Mouse (Mus musculus) adrenal gland, adult 18-20 months (tissue): Measurements from ENCODE around the gene Fgd4. TPM values are rescaled to one million over a fixed set of nuclear protein-coding genes. Genes with fewer than 3 reads are reported as not detected.

Source experiments
- DNase-seq, 2 experiments: peaks; one replicate each; pipeline ENCODE4 v3.0.0; 2021 to 2022; ENCODE audit warnings: low spot score in 2 of 2
- long read RNA-seq, 2 experiments: library from polyadenylated mRNA; stranded (forward); transcript quantifications; one replicate each; pipeline ENCODE4 v2.0.0; 2021
- total RNA-seq, 2 experiments: library from RNA; stranded (reverse); gene quantifications; 1 replicate in 1 of 2; 2 replicates in 1 of 2; pipeline ENCODE4 v1.2.3; 2021

Fgd4 gene
- 10 to 100 TPM; 11.2 to 12.9 TPM for total RNA-seq
- long read RNA-seq, experiment 1, partial matches to known transcripts = 0 of 1 reads
- long read RNA-seq, experiment 1, other reads (novel, unspliced or antisense) = 1 of 1 reads
- long read RNA-seq, experiment 2, partial matches to known transcripts = 1 of 3 reads
- long read RNA-seq, experiment 2, other reads (novel, unspliced or antisense) = 1 of 3 reads

DNA sequence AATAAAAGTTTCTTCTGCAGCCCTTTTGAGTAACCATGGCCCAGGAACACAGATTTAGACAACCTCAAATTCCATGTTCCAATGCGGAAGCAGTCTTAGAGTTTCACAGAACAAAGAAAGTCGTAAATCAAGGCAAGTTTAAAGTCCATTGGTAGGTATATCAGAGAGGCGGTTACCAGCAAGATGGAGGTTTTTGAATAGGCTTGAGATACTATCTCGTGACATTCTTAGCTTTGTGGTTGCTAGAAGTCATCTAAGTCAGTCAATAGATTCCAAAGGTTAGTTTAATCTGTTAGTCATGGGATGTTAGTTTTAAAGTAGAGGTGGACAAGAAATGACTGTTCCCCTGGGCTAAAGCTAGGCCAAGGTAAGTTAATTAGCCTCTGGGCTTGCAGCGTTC, at the start of gene Fgd4:
TSS of gene Fgd4 (minus strand) at position 89 of the 400 bp plus-strand sequence.
- no peak for DNase-seq

- DNase-seq = no peak
Measured at GRCm38 (mm10) chr16:16645148-16645547, 44.8 kb upstream of the Fgd4 start.

- no peak for DNase-seq
Measured at GRCm38 (mm10) chr16:16633730-16634129, 33.4 kb upstream of the Fgd4 start.

- DNase-seq = peak; percentile 53 to 57
Measured at GRCm38 (mm10) chr16:16599586-16600401, 555 bp downstream of the Fgd4 start.

DNA sequence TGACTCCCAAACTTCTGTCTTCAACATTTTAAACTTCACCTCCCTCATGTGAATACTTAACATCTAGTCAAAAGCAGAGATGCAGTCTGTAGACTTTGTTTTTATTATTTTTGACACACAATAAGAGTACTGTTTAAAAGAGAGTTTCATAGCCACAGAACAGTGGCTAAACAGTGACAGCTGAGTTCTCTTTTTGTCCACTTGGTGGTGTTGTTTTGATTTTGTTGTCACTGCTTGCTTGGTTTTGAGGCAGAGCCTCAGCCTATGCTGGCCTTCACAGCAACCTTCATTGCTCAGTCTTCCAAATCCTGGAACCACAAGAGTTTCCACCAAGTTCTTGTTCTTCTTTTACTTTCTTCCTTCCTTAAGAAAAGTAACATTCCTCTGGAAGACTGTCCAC, 3.8 kb downstream of the Fgd4 start:
- DNase-seq = no peak

GRCm38 (mm10) chr16:16592622-16593021, 7.7 kb downstream of the Fgd4 start:
- no peak for DNase-seq

GRCm38 (mm10) chr16:16584409-16585032, 15.8 kb downstream of the Fgd4 start:
- peak; percentile 56 to 66 for DNase-seq

DNA sequence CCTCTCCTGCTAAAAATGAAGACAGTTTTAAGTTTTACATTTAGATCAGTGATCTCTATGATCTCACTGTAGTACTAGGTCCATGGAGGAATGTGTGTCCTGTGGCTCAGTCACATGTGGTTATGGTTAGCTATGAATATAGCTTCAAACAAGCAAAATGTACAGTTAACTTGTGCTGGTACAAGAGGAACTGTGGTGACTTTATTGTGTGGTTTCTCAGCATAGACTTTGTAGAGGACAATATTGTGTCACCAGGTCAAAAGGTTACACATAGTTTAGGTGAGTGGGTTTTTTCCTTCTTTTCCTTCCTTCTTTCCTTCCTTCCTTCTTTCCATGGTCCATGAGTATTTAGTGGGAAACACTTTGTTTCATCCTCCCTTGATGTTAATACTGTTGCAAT, 23.8 kb downstream of the Fgd4 start:
- no peak for DNase-seq

DNA sequence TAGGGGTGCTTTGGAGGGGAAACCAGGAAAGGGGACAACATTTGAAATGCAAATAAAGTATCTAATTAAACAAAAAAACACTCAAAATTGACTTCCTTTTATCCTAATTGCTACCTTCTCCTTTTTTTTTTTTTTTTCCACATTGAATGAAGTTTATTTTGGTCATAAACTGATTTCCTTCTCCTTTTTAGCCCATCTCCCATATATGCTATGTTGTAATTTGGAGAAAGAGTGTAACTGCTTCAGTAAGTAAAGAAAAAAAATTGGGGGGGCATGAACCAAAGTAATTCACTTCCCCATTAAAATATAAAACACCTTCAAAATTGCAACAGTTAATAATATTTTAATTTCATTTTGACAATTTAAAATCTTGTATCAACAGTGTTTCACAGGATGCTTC, 25.8 kb downstream of the Fgd4 start:
- no peak for DNase-seq

- no peak for DNase-seq
Measured at GRCm38 (mm10) chr16:16573167-16573566, 27.2 kb downstream of the Fgd4 start.

DNA sequence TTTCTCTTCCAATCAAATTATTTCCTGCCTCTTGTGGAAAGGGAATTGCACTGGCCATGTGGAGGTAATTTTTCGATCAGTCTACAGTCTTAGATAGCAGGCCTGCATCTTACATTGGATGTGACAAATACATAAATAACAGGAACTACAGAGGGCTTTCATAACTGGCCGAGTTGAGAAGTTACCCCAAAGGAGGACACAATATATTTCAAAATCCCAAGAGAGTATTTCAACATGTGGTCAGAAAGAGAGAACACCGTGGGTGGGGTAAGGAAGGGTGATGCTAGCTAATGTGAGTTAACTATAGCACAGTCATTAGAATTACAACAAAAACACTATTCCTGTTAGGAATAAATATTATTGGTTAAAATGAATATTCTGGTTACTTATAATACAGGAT, 29.0 kb downstream of the Fgd4 start:
- no peak for DNase-seq

DNA sequence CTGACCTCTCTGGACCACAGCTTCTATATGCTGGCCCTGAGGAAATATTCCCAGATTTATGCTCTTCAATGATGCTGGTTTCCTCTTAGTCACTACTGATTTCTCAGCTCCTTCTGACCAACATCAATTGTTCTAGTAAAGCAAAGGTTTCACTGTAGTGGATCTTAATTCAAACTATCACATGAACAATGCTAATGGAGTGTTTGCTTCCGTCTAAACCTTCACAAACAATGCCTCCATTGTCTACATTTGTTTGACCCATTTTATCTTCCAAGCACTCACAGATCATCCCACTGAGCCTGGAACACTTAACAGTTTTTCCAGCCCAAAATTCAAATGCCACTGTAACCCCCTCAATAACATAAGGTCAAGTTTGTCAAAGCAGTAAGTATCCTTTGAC, 33.6 kb downstream of the Fgd4 start:
- DNase-seq = no peak

- no peak for DNase-seq
Measured at GRCm38 (mm10) chr16:16566215-16566614, 34.1 kb downstream of the Fgd4 start.

GRCm38 (mm10) chr16:16565786-16566185, 34.6 kb downstream of the Fgd4 start:
- DNase-seq = no peak

DNA sequence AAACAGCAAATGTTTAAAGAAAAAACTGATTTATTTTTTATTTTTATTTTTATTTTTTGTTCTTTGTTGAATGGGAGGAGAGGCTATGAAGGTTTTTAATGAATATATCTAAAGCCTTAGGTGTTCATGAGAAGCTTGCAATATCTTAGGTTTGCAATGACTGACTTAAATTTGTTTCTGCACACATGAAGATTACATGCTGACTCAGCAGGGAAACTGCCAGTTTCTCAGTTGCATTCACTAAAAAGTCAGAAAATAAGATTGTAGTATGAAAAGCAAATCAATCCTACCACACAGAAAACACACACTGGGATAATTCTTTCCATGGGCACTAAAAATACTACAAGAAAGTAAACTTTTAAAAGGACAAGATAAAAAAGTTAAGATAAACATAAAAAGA, 39.6 kb downstream of the Fgd4 start:
- DNase-seq = no peak

DNA sequence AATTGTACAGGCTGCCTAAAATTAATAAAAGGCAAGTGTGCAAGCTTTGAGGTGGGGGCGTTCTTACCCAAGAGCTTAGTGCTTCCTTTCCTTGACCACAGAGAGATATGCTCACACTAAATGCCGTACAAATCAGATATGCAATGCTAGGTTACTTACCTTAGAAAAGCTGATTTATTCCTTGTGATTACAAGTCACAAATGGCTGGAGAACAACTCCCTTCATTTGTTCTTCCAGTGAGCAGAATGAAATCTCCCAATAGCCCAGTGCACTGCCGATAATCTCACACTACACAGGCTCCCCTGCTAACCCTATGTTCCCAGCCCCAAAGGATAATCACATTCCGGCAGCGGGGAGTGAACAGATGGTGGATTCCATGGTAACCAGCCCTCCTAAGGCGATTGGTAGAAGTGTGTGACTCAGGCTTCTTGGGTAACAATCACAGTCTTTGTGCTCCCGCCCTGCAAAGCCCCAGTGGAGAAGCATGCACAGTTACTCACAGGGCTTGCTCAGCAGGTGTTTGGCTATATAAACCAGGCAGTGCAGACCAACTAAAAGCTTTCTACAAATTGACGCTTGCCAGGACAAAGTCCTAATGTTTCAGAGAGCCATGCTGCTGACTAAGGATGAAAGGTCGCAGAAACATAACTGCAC, 40.3 kb downstream of the Fgd4 start:
- DNase-seq = peak in 1 of 2 experiments; percentile 15

GRCm38 (mm10) chr16:16559016-16559877, 41.1 kb downstream of the Fgd4 start:
- DNase-seq = no peak

- no peak for DNase-seq
Measured at GRCm38 (mm10) chr16:16557738-16558137, 42.6 kb downstream of the Fgd4 start.

DNA sequence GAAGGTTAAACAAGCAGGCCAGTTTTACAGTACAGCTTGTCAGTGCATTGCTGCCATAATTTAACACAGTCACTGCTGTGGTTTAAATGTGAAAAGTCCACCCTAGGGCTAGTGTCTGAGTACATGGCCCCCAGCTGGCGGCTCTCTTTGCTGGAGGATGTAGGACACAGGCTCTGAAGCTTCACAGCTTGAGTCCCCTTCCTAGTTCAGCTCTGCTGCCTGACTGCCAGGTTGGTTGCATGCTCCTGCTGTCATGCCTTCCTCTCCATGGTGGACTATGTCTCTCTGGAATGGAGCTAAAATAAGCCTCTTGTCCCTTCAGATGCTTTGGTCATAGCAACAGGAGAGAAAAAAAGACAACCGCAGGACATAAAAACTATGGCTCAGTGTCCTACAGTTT, 46.3 kb downstream of the Fgd4 start:
- DNase-seq = no peak

DNA sequence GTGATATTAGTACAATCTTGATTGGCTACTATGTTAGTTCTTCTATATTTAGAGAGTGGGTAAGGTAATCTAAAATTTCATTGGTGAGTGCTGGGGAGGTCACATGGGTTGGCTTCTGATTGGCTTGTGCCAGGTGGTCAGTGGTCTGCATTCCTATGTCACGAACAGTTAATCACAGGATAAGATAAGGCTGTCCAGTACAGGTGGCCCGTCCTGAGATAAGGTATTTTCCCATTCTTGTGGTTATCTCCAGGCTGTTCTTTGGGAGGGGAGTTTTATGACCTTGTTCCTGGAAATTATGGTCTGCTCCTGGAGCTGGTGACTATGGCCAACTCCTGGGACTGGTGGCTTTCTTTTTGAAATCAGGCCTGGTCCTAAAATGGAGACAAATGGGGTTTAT, 48.2 kb downstream of the Fgd4 start:
- no peak for DNase-seq

- DNase-seq = no peak
Measured at GRCm38 (mm10) chr16:16549105-16549504, 51.2 kb downstream of the Fgd4 start.
